Mouse (Mus musculus) layer of hippocampus, adult 8-10 months (tissue): ENCODE measurements at regions not wholly inside any gene's neighbourhood (a gene's known extent, or its start where the extent isn't known, plus 50 kb on each side); places are given as distances from the start of the nearest gene placed in this dataset.

ENCODE experiments used
- DNase-seq, 2 experiments: peaks; one replicate each; pipeline ENCODE4 v3.0.0; 2022; ENCODE audit warnings: low spot score in 2 of 2

DNA sequence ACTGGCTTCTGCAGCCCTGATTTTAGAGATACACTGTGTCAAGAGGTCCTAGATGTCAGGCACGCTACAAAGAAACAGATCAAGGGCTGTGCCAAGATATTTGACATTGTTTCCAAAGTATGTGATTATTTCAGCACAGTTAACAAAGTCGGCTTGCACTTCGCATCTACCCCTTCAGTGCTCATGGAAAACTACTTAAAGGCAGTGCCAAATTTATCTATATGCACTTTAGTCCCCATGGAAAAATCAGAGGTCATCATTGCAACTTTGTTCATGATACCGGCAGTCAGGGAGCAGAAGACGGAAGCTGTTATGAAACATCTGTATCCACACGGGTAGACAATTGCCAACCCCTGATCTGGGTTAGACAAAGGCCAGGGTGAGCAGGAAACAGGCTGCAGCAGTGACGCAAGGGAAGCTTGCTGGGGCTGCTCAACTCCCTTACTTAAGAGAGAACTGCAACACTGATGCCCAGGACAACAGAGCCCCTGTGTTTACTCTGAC, 143.2 kb downstream of the Plk2 start:
- no peak for DNase-seq

DNA sequence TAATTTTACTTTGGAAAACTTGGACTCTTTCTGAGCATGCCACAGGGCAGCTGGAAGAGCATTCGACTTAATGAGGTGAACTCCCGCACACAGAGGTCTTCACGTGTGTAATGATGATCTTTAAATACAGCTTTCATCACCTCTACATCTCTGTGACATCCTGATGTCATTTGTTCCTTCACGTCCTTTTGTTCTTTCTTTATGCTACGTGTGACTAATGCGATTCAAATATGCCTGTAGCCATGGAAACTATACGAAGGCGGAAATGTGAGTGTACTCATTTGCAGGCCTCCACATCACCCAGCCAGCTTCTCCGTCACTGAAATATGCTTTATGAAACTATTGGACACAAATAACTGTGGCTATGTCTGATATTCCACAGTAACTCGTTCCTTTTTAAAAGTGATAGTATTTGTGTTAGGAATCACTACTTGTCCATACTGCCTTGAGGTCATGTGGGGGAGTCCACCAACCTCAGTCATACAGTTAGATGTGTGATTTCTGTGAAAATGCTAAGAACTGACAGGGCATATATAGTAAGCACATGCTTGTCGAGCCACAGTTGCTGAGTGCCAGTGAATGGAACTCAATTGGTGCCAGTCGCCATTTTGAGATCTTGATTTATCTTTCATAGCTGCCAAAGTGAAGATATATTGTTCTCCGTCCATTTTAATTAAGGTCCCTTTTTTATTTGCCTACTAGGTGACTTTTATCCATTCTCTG, 145.9 kb downstream of the Plk2 start:
- no peak for DNase-seq

DNA sequence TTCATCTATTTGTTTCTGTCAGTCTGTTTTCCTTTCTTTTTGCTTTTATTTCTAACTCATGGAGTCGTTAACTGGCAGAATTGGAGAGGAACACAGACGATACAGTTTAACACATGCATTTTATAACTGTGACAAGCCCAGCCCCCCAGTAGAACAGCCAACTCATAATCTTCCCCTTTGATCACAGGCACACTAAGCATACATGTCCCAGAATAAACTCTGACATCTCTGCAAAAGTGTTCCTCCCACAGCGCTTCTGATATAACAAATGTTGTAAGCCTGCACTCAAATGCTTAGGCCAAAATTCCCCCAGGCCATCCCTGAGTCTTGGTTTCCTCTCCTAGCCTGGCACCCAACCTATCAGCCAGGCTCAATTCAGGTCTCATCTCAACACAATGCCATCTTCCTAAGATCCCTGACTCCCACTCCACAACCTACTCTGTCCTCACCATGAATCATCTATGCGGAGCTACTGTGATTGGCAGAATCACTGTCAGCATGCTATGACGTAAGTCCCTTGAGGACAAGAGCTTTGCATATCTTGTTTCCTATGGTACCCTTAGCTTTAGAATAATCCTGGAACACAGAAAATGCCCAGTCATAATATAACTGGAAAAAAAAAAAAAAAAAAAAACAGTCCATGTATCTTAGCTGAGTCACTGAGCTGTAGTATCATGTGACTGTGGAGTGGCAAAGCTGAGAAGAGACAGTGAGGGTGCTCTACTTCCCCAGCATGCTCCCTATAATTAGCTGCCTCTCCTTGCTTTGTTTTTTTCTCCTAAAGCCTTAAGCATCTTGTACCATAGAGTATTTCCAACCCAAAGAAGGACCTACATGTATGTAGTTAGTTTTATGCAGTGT, 146.7 kb downstream of the Plk2 start:
- no peak for DNase-seq

DNA sequence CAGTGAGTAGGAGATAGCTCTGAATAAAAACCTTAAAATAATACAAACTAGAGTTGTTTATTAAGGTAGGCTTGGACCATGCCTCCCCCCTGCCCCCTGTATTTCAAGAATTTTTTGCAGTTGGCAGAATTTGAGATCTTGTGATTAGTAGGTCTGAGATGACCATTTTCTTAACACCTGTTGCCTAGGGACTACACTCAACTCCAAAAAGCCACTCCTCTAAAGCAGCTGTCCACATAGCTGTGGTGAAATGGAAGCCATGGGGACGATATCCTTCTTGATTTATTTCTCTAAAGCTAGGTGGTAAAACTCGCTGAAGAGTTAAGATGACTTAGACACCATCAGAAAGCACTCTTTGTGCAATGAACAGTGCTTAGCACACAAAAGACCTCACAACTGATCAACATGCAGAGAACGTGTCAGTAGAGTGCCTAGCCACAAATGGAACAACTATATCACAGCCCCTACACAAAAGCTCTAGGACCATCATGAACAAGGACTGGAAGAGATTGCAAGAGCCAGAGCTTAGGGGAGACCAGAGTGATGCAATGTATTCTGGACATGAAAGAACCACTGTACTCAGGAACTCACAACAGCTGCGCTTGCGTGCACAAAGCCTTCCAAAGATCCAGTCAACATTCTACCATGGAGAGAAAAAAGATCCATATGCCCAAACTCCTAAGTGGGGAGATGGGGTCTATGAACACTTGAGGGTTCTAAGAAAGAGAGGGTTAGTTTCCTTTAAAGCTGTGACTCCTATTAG, 147.6 kb downstream of the Plk2 start:
- no peak for DNase-seq

DNA sequence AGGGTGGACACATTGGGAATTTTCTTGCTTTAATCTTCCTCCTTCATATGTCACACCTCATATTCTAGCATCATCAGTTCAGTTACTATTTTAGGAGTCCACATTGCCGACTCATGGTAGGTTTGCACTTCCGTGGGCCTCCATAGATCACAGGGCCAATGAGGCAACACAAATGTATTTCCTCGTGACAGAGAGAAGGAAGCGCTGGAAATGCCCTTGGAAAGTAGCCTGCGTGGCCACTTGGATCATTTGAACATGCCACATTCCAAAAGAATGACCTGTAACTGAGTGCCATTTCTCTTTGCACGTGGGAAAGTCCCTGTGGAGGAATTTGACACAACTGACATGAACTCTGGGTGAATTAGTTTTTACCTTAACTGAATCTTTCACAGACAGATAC, 150.6 kb downstream of the Plk2 start:
- no peak for DNase-seq

DNA sequence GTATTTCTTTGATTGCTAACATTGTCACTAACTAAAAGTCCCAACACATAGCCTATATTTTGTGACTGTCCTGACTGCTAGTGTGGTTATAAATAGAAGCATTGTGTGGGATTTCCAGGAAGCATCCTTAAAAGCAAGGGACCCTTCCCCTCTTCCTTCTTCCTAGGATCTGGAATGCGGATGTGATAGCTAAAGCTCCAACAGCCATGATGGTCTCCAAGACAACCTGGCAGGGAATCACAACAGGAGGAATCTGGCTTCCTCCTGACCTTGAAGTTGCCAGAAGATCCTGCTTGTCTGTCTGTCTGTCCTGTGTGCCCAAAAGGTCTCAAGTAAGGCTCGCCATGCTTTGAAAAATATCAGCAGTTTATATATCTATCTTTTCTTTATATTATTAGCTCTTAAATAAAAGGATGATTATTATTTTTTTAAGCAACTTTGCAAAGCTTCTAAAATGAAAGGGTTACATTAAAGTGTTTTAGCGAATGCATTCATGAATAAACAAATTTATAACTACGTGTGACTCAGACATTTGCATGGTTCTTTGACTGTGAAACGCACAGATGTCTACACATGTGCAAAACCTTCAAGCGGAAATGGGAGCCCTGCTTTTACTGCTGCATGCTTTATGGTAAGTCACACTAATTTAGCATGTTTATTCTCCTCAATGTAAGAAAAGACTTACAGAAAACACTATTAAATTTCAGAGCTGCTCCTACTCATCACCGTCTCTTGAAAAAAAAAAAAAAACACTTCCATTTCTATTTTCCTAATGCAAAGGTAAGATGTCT, 160.9 kb downstream of the Plk2 start:
- DNase-seq = no peak

DNA sequence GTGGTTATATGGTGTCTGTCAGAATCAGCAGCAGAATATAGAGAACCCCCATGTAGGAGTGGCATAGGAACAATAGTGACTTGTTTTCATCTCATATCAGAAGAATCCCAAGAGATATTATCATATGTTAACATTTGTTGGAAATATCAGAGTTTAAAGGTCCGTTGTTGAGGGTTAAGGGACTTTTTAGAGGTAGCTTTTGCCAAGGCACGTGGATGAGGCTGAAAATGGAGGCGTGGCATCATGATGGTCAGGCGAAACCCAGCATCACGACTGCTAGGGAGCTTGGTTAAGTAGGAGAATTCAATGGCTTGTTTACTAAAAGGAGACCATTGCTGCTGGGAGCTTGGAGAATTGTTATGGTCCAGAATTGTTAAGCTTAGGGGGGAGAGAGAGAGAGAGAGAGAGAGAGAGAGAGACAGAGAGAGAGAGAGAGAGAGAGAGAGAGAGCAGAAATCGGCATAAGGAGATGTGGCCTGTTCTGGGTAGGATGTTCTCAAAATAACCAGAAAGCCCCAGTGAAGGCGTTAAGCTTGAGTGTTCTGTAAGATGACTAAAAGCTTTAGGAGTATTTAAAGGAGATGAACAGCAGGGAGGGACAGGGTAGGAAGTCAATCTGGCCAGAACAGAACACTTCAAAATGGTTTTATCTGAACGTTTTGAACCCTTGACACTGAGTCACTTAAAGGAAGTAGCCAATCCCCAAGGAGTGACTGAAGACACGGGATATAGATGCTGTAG, 161.7 kb downstream of the Plk2 start:
- DNase-seq = no peak

DNA sequence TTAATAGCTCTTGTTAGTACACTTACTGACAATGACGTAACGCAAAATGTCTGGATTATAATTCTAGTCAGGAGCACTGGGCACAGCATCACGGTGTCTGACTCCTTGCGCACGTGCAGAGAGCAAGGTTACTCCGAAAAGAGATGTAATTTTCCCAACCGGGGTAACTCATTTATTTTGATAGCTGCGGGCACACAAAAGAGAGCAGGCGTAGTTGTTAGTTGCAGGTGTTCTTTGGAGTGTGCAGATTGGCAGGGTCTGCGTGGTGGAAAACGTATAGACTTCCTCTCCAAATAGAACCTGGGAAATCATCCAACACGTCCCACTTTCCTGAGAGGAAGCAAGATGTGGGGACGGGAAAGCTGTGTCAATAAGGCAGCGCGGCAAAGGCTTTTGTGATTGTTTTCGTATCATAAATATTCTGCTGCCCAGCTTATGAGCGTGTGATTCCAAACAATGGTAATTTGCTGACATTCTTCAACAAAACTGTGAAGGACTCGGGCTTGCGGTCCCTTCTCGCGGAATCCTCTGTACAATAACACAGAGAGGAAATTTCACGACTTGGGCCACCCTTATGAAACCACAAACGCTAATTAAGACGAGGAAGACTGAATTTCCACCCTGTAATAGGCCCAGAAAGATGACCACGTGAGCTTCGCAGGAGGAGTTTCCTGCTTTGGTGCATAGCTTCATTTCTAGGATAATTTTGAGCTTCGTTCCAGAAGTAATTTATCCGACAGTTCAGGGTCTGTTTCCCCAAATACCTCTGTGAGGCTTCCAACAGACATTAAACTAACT, 163.3 kb downstream of the Plk2 start:
- peak; percentile 37 to 49 for DNase-seq

DNA sequence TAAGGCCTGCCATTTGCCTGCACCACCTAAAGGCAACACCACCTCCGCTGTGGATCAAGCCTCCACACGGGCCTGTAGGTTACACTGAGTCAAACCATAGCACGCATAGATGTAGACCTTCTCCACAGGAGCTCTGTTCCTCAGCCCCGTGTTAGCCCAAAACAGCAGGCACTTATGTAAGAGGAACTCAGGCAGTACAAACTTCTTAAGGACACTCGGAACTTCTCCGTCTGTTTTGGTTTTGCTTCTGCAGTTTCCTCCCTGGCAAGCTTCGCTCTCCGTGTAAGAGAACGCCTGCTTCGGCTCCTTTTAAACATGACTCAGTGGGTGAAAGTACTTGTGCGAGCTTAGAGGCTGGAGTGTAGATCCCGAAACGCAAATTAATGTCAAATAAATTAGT, 165.7 kb downstream of the Plk2 start:
- DNase-seq = peak; percentile 43 to 55

DNA sequence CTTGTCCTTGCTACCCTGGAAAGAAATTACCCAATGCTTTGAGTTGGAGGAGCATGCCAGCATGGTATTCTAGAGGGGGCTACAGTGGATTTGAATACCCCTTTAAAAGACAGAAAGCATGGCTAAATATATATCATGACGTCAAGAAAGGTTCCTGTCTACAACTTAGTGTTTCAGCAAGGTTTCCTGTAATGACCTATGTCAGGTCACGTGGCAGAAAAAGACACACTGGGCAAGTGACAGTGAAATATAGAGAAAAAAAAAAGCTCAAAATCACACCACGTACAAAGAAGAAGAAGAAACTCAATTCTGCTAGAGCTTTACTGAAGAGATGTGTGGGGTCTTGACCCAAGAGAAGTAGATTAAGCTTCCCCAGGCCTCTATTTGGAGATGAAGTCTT, 167.7 kb downstream of the Plk2 start:
- no peak for DNase-seq

DNA sequence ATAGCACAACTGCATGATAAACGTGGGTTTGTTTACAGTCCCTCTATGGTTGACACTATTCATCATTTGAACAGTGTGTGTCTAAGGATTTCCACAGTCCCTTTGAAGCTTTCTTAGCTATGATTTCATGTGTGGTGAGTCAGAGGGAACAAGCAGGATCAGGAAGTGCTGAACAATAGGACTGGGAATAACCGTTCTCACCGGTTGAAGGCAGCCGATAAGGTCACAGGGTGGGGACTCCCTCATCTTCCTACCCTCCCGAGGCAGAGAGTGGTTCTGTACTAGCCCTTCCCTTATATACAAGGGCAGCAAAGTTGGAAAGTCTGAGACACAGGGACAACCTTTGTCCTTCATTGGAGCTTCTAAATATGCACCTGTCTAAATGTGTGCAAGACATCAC, 168.1 kb downstream of the Plk2 start:
- DNase-seq = no peak

DNA sequence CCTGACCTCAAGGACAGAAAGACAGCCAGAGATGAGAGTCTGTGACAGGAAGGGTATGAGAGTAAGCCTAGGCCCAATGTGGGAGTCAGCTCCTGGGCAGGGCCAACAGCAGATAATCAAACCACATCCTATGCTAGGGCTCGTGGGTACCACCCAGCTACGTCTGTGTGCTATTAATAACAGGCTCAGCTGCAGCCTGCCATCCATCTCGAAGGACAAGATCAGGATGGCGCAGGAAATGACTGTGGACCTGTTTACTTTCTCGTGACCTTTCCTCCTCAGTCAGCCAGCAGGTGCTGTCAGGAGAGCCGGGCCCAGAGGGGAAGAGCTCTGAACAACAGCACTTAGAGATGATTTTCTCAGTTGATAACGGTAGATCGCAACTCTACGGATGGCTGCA, 169.1 kb downstream of the Plk2 start:
- no peak for DNase-seq

DNA sequence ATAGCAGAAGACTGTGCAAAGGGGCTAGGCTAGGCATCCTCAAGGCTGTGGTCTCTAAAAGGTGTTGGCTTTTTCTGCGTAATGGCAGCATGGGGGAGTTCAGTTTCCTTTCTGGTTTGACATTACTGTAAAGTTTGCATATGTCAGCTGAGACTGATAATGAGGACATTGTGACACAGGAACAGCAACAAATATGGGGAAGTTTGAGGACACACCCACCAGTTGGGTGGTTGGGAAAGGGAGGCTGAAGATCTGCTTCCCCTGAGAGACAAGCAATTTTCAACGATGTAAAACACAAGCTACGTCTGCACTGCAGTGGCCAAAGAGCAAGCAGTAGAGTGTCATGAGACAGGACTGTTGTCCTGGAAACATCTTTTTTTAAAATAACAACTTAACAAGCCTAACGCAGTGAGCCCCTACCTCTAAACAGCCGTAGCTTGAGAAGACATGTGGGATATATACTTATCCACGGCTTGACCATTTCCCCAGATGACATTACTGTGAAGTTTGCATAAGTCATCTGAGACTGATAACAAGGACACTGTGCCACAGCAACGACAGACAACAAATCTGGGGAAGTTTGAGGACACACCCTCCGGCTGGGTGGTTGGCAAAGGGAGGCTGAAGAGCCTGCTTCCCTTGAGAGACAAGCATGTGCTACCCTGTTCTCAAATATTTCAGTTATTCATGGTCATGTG, 173.8 kb downstream of the Plk2 start:
- no peak for DNase-seq

DNA sequence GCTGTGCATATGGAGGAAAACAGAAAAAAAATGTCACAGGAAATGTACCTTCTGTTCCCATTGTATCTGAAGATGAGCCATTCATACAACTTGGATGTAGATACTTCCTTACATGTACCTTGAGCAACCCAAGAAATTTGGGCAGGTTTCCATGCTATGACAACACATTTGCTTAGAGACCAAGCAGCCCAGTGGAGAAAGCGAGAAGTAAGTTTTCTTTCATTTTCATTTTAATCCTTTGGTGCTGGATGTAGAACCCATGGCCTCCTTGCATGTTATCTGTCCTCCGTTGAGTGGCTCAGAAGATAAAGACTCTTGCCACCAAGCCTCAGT, 174.3 kb downstream of the Plk2 start:
- DNase-seq = no peak

DNA sequence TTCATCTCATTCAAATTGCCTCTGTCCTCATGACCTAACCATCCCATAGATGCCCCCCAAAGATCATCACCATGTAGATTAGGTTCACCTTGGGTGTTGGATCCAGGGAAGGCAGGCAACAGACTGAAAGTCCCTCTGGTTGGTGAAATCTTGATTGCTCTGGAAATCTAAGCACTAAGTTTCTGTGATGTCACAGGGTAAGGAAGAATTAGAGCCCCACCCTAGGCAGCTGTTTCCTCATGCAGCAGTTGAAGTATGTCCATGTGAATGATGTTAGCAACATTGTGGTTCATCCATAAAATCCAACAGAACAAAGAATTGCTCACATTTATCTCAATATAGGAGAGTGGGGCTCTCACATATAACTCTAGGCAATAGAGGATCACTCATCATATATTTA, 175.5 kb downstream of the Plk2 start:
- DNase-seq = no peak

DNA sequence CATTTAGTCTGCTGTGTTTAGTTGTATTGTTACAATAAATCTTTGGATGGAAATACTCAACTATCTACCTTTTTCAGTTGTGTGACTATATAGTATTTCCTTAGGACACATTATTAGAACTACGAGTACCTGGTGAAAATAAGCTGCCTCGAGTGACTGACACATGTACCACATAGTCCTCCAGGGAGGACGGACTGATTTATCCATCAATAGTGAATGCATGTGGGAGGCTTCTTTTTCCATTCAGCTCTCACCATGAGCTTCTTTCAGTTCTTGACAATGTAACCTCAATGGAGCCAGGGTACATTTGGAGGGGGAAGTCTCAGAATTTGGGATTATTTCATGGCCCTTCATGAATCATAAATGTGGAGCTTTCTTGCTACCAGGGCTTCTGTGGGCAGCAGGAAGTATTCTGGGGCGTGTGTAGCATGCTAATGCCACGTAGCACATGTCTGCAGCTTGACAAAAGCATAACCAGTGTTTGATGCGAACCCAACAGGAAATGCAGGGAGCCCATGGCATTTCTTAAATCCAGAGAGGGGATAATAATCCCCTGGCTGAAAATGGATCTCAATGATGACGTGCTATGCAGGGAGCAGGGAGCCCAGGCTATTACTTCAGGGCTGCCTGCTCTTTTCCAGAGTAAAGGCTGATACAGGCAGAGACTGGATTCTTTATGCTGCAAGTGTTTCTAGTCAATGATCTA, 178.7 kb downstream of the Plk2 start:
- DNase-seq = no peak

DNA sequence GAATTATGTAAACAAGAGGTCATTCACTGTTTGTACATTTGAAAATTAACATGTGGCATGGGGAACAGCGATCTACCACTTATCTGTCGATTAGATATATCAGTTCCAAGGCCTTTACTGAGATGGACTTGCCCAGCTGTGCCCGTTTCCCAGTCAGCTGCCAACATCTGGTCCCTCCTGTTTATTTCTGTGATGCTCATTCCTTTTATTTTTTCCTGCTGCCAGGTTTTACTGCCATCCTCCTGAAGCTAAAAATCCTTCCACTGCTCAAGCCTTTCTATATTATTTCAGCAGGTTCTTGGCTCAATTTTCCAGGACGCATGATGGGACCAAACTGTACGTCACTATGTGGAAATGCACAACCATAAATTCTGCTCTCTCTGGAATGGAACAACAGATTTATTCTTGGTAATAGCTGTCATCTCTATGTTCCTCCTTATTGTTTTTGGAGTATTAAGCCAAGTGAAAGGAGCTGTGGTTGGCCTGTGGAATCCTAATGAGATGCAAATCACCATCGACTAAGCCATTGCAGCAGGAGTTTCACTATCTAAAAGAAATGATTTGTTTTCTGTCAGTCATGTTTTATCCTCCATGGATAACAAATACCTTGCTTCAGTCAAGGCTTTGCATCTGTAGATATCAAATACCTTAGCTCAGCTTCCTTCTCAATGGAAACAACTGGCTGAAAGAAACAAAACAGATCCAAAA, 180.1 kb downstream of the Plk2 start:
- no peak for DNase-seq

DNA sequence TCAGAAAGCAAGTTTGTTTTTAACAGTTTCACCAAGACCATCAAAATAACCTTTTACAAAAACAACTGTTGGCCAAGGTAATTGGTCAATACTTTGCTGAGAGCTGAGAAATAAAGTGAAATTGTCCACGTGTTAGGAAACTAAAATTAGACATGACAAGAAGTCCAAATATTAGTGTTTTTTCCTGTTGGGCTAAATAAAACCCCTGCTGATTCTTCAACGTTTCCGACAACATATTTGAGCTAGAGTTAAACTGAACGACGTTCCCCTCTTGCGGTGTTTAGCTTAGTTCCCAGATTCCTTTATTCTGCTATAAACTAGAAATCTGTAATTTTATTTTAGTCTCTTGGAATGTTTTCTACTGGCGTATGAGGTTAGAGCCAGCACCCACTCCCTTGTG, 183.3 kb downstream of the Plk2 start:
- no peak for DNase-seq
